Mouse (Mus musculus) bone marrow, adult 2 months (tissue): ENCODE results near the gene Nat8f6. TPM values are rescaled to one million over a fixed set of nuclear protein-coding genes. Genes with fewer than 3 reads are reported as not detected.
"Not testable (repeated sequence)": the region's sequence is repeated elsewhere in the genome, so short reads cannot be mapped to it uniquely, and the experiment has no call there.

Source experiments
- H3K27ac ChIP-seq: fragments of 200-500 bp; 2 replicates; pipeline ENCODE4 v1.5.1; 2012; ENCODE audit warnings: low read depth, mild to moderate bottlenecking, control low read depth, inconsistent platforms, low read length; ENCODE audit not compliant: control insufficient read depth, poor library complexity, insufficient read depth
- H3K4me1 ChIP-seq: fragments of 200-500 bp; 2 replicates; pipeline ENCODE4 v1.6.1; 2011; ENCODE audit warnings: low read length; ENCODE audit not compliant: control insufficient read depth, insufficient read depth
- H3K4me3 ChIP-seq: fragments of 200-500 bp; replicated peaks from 2 replicates; pipeline ENCODE3; 2011; ENCODE audit warnings: mild to moderate bottlenecking, low read depth, low read length, control low read depth; ENCODE audit not compliant: control insufficient read depth
- CTCF ChIP-seq: fragments of 200-500 bp; IDR thresholded peaks from 2 replicates; pipeline ENCODE4 v1.5.1; 2011; ENCODE audit warnings: low read length, control low read depth; ENCODE audit not compliant: control insufficient read depth, insufficient read depth
- POLR2A ChIP-seq: fragments of 200-500 bp; IDR thresholded peaks from 2 replicates; pipeline ENCODE4 v1.6.1; 2011; ENCODE audit warnings: low read depth, mild to moderate bottlenecking, control low read depth, low read length, borderline replicate concordance; ENCODE audit not compliant: control insufficient read depth
- WGBS: fragments of 180-500 bp; shearing (Covaris S2); methylation state at CpG from one replicate; pipeline ENCODE4 v1.1.7; 2018; 5-methylcytosine and 5-hydroxymethylcytosine counted together
- polyA plus RNA-seq: library from polyadenylated mRNA; stranded (reverse); fragments of >200 nt; gene quantifications from 2 replicates; pipeline ENCODE4 v1.2.4, GENCODE M21; 2011; ENCODE audit warnings: low replicate concordance; ENCODE audit not compliant: missing spikeins, insufficient read depth, insufficient read length

The Nat8f6 gene
- polyA plus RNA-seq, 1 experiment, result not detected

DNA sequence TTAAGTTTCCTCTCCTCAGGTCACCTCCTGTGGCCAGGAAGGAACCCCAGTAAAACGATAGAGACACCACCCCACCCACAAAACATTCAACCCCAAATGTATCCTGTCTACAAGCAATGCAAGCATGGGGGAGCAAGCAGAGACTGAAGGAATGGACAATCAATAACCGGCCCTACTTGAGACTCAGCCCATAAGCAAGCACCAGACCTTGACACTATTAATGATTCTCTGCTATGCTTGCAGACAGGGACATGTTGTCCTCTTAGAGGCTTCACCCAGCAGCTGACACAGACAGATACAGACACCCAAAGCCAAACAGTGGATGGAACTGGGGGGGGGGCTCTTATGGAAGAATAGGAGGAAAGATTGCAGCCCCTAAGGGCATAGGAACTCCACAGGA, 5.1 kb upstream of the Nat8f6 start:
- 79% methylated on average over 2 of the region's 2 CpGs for WGBS
- H3K4me3 ChIP-seq, result no peak overlapping the region
- H3K4me1 ChIP-seq, result no peaks in the 10 kb centered on the region
- no peak overlapping the region for H3K27ac ChIP-seq
- no peak for TF ChIP-seq POLR2A
- no peak for TF ChIP-seq CTCF

- Histone ChIP-seq H3K4me1 (no peaks in the 10 kb centered on the region), H3K27ac (no peak overlapping the region), H3K4me3 (no peak overlapping the region)
- 89% methylated on average over 1 of the region's 1 CpGs for WGBS
- TF ChIP-seq POLR2A, result no peak
- no peak for TF ChIP-seq CTCF
Observed at GRCm38 (mm10) chr6:85823382-85824090, 2.8 kb upstream of the Nat8f6 start.

DNA sequence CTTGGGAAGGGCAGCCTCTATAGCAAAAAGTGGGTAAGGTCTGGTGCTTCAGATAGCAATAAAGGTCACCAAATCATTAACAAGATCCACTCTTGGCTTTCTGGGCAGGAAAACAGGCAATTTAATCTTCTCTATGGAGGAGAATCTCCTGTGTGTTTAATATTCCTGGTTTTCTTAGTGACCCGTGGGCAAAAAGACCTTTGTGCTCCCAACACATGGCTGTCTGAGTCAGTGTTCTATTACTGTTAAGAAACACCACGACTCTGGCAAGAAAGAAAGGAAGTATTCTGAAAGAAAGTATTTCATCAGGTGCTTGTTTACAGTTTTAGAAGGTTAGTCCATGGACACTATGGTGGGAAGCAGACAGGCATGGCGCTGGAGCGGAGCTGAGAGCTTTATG, 1.5 kb upstream of the Nat8f6 start:
- WGBS, result 73% methylated on average over 4 of the region's 4 CpGs
- H3K4me3 ChIP-seq, result no peak overlapping the region
- no peaks in the 10 kb centered on the region for H3K4me1 ChIP-seq
- no peak overlapping the region for H3K27ac ChIP-seq
- TF ChIP-seq POLR2A, result no peak
- no peak for TF ChIP-seq CTCF

DNA sequence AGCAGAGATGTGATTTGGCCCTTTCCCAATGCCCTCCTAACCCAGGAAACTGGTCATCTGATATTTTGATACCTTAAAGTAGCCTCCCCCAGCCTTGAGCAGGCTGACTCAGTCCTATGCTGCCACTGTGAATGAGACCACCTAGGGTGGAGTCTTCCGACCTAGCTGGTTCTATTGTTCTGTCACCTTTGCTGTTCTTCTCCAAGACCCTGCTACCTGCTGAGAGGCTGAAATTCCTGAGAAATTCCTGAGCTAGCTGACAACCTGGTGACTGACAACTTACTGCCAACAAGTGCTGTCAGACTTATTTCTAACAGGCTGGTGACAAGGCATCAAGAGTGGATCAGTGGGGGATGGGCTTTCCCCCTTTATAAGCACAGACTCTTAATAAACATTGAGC, 2.4 kb downstream of the Nat8f6 start:
- no peak overlapping the region for H3K27ac ChIP-seq
- no peaks in the 10 kb centered on the region for H3K4me1 ChIP-seq
- H3K4me3 ChIP-seq, result no peak overlapping the region
- TF ChIP-seq CTCF (no peak), POLR2A (no peak)
- WGBS, result 64% methylated on average over 1 of the region's 1 CpGs

DNA sequence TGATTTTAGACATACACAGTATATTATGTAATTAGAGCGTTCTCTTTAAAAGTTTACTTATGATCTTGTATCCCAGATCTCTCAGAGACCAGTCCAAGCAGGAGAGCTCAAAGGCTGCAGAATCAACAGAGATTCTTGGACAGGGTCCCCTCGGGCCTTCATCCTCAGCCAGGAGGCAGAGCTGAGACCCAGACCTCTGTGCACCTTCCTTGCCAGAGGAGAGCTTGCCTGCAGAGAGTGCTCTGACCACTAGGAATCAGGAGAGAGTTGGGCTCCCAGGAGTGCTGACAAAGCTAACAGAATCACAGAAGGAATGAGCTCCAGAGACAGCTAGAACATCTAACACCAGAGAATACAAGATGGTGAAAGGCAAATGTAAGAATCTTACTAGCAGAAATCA, 7.4 kb downstream of the Nat8f6 start:
- H3K4me3 ChIP-seq, result no peak overlapping the region
- H3K27ac ChIP-seq, result no peak overlapping the region
- no peak for TF ChIP-seq POLR2A
- TF ChIP-seq CTCF, result no peak
- WGBS, result 77% methylated on average over 2 of the region's 2 CpGs
- H3K4me1 ChIP-seq, result no peaks in the 10 kb centered on the region

DNA sequence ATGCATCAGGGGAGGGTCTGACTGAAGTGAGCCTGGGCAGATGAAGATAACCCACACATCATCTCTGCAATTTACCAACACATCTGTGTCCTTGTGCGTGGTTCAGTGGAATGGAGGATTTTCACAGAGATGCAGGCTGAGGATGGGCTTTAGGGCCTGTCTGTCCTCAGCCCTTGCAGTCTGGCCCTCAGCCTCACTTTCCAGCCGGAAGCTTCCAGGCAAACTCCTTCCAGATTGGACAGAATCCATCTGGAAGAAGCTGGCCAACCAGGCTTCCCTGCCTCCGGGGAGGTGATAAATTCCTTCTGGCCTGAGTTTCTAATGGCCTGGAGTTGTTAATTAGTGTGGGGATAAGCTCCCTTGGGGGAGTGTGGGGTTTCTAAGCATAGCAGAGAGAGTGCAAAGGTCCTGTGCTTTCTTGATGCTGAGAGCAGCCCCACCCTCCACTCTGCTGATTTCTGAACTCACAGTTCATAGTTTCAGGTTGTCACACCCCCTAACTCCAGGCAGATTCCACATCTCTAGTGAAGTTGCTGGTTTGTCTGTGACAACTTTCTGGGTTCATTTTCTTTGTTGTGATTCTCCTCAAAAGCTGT, 9.7 kb downstream of the Nat8f6 start:
- 62% methylated on average over 3 of the region's 3 CpGs for WGBS
- not testable (repeated sequence) for H3K4me1 ChIP-seq, H3K27ac ChIP-seq, H3K4me3 ChIP-seq

GRCm38 (mm10) chr6:85810514-85810913, 10.2 kb downstream of the Nat8f6 start:
- H3K4me3 ChIP-seq, H3K4me1 ChIP-seq, H3K27ac ChIP-seq: not testable (repeated sequence)
- WGBS, result 86% methylated on average over 3 of the region's 3 CpGs

DNA sequence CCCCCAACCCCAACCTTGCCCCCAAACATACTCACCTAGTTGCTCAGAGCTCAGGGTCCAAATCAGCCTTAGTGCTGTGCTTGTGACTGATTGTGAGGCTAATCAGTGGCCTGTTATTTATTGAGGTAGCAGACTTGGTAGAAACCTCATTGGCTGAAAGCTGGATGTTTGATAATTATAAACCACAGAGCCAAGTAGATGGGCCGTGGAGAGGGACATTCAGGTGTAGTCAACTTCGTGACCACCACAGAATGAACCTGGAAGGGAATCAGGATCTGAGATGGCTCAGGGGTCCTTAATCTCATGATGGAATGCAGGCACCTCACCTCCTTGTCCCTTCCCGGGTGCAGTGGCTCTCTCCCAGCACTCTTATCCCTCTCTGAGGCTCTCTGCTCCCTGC, 11.0 kb downstream of the Nat8f6 start:
- H3K27ac ChIP-seq, H3K4me1 ChIP-seq, H3K4me3 ChIP-seq: not testable (repeated sequence)
- WGBS, result 63% methylated on average over 3 of the region's 3 CpGs

DNA sequence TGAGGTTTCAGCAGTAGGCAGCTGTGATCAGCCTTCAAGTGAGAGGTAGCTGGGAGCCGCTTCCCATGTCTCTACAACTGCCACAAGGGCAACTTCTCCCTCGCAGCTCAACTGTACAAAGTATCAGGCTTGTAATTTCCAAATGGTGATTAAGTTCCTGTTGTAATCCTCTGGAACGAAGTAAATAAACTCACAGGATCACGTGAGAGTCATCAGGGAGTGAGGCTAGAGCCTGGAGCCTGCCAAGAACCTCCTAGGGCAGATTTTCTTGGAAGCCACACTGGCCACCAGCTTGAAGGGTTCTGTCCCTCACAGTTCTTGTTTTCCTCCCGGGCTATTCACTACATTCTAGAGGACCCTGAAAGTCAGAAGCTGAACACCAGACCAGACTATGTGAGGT, 17.6 kb downstream of the Nat8f6 start:
- not testable (repeated sequence) for H3K4me1 ChIP-seq, H3K27ac ChIP-seq, H3K4me3 ChIP-seq
- WGBS, result 57% methylated on average over 5 of the region's 5 CpGs

DNA sequence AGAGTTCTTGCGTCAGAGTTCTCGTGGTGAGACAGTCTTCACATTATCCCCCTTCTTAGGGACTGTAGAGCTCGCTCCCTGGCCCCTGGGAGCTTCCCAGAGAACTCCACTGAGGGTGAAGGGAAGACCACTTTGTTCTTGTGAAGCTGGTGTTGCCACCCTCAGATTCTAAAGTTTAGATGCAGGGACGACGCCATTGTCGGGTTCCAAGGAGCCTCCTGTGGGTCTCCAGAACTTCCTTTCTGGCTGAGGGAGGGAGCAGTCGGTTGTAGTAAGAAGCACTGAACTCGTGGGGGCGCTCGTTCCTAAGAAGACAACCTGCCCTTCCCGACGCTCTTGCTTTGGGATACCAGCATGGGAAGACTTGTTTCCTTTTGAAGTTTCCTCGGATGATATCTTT, 55.2 kb downstream of the Nat8f6 start, which contains the start of gene Nat8f3:
Gene Nat8f3, minus strand, starts transcription at position 223 of the 400 bp plus-strand sequence.
- H3K27ac ChIP-seq, H3K4me1 ChIP-seq, H3K4me3 ChIP-seq: not testable (repeated sequence)
- WGBS, result 58% methylated on average over 13 of the region's 13 CpGs

DNA sequence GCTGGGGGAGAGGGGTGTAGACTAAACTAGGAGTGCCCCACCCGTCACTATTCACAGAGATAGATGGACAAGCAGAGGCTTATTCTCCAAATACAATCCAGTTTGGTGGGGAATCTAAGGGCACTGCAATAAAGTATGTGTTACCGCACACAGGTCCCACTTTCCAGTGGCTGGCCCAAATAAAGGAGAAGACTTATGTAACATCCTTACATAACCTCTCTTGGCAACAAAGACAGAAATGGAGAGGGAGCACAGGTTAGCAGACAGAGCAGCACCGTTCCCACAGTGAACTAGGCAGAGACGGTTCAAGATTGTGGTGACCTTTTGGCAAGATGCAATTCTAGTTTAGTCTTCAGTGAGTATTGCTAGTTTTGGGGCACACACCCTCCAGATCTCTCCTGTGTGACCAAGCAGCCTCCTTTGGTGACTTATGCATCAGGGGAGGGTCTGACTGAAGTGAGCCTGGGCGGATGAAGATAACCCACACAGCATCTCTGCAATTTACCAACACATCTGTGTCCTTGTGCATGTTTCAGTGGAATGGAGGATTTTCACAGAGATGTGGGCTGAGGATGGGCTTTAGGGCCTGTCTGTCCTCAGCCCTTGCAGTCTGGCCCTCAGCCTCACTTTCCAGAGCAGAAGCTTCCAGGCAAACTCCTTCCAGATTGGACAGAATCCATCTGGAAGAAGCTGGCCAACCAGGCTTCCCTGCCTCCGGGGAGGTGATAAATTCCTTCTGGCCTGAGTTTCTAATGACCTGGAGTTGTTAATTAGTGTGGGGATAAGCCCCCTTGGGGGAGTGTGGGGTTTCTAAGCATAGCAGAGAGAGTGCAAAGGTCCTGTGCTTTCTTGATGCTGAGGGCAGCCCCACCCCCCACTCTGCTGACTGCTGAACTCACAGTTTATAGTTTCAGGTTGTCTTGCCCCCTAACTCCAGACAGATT, 57.4 kb downstream of the Nat8f6 start:
- H3K4me1 ChIP-seq, H3K27ac ChIP-seq, H3K4me3 ChIP-seq: not testable (repeated sequence)
- 64% methylated on average over 6 of the region's 6 CpGs for WGBS

- not testable (repeated sequence) for H3K27ac ChIP-seq, H3K4me3 ChIP-seq, H3K4me1 ChIP-seq
- WGBS, result 52% methylated on average over 2 of the region's 2 CpGs
Observed at GRCm38 (mm10) chr6:85762678-85763077, 58.1 kb downstream of the Nat8f6 start.
